Mouse (Mus musculus) erythroblast, embryonic 14.5 days (primary cell): ENCODE measurements around the gene Tnfaip2.

Experiments
- GATA1 ChIP-seq: IDR thresholded peaks from 2 replicates; pipeline ENCODE4 v1.6.1; 2012; ENCODE audit warnings: low read length, inconsistent platforms, mixed read lengths
- TAL1 ChIP-seq: IDR thresholded peaks from 3 replicates; pipeline ENCODE4 v1.6.1; 2012; ENCODE audit warnings: low read length, inconsistent platforms, mixed read lengths

- TF ChIP-seq TAL1 (no peak), GATA1 (no peak)
Measured at GRCm38 (mm10) chr12:111478924-111479323, 36.7 kb downstream of the Tnfaip2 start.
